Mouse (Mus musculus) thymus, adult 2 months (tissue): ENCODE results near the gene Zfp513. TPM values are rescaled to one million over a fixed set of nuclear protein-coding genes. Genes with fewer than 3 reads are reported as not detected.
"Not testable (repeated sequence)": the region's sequence is repeated elsewhere in the genome, so short reads cannot be mapped to it uniquely, and the experiment has no call there.

ENCODE experiments used
- DNase-seq: peaks from one replicate; pipeline ENCODE4 v3.0.0; 2021
- H3K27ac ChIP-seq: fragments of 200-500 bp; 2 replicates; pipeline ENCODE4 v1.5.1; 2012; ENCODE audit warnings: low read length, control low read depth; ENCODE audit not compliant: control insufficient read depth, insufficient read depth
- H3K27me3 ChIP-seq: fragments of 200-500 bp; 2 replicates; pipeline ENCODE4 v1.6.1; 2012; ENCODE audit warnings: mild to moderate bottlenecking, low read length, moderate library complexity, mixed read lengths; ENCODE audit not compliant: control insufficient read depth, insufficient read depth
- H3K36me3 ChIP-seq: fragments of 200-500 bp; 2 replicates; pipeline ENCODE4 v1.6.1; 2012; ENCODE audit warnings: mild to moderate bottlenecking, low read length, moderate library complexity; ENCODE audit not compliant: control insufficient read depth, insufficient read depth
- H3K4me1 ChIP-seq: fragments of 200-500 bp; replicated peaks from 2 replicates; pipeline ENCODE4 v1.6.1; 2012; ENCODE audit warnings: low read length; ENCODE audit not compliant: control insufficient read depth, insufficient read depth
- H3K4me3 ChIP-seq: fragments of 200-500 bp; 2 replicates; pipeline ENCODE4 v1.5.1; 2012; ENCODE audit warnings: mild to moderate bottlenecking, low read length, control low read depth, moderate library complexity; ENCODE audit not compliant: control insufficient read depth, insufficient read depth
- CTCF ChIP-seq: fragments of 200-500 bp; IDR thresholded peaks from 2 replicates; pipeline ENCODE4 v1.5.1; 2012; ENCODE audit warnings: mild to moderate bottlenecking, control low read depth, low read length, moderate library complexity, borderline replicate concordance; ENCODE audit not compliant: control insufficient read depth, poor library complexity, insufficient read depth; ENCODE audit errors: extremely low read depth
- POLR2A ChIP-seq: fragments of 200-500 bp; IDR thresholded peaks from 2 replicates; pipeline ENCODE4 v1.6.1; 2012; ENCODE audit warnings: mild to moderate bottlenecking, low read length, control low read depth, moderate library complexity; ENCODE audit not compliant: control insufficient read depth, poor library complexity, insufficient read depth; ENCODE audit errors: extremely low read depth
- WGBS: fragments of 180-500 bp; shearing (Covaris S2); methylation state at CpG from one replicate; pipeline ENCODE4 v1.1.7; 2018; 5-methylcytosine and 5-hydroxymethylcytosine counted together
- polyA plus RNA-seq: library from polyadenylated mRNA; depleted of rRNA; stranded (reverse); fragments of >200 nt; gene quantifications from 2 replicates; pipeline ENCODE4 v1.2.3, GENCODE M21; 2012

Gene Zfp513
- polyA plus RNA-seq, 1 experiment = 88.5 TPM

GRCm38 (mm10) chr5:31219474-31219873 is 17.4 kb upstream of the Zfp513 start:
- no peak overlapping the region for H3K27ac ChIP-seq
- peaks cover 9% of the 10 kb centered on the region for H3K4me1 ChIP-seq
- H3K36me3 ChIP-seq = no peaks in the 10 kb centered on the region
- H3K4me3 ChIP-seq = peak overlapping the region; percentile 81
- TF ChIP-seq CTCF = no peak
- TF ChIP-seq POLR2A = no peak
- WGBS = 2% methylated on average over 11 of the region's 11 CpGs
- H3K27me3 ChIP-seq = no peaks in the 10 kb centered on the region
- DNase-seq = no peak

GRCm38 (mm10) chr5:31219070-31219469 is 17.0 kb upstream of the Zfp513 start:
- H3K27me3 ChIP-seq = no peaks in the 10 kb centered on the region
- no peak overlapping the region for H3K27ac ChIP-seq
- TF ChIP-seq POLR2A = no peak
- no peak for TF ChIP-seq CTCF
- 1% methylated on average over 2 of the region's 2 CpGs for WGBS
- H3K4me1 ChIP-seq = peaks cover 9% of the 10 kb centered on the region
- no peak overlapping the region for H3K4me3 ChIP-seq
- H3K36me3 ChIP-seq = no peaks in the 10 kb centered on the region
- DNase-seq = no peak

- DNase-seq = no peak
- Histone ChIP-seq H3K4me3 (no peak overlapping the region), H3K27me3 (no peaks in the 10 kb centered on the region), H3K36me3 (no peaks in the 10 kb centered on the region), H3K27ac (no peak overlapping the region), H3K4me1 (peaks cover 9% of the 10 kb centered on the region)
- WGBS = 33% methylated on average over 7 of the region's 7 CpGs
- no peak for TF ChIP-seq CTCF
- no peak for TF ChIP-seq POLR2A
These were observed 16.2 kb upstream of the Zfp513 start for GRCm38 (mm10) chr5:31218294-31218693.

DNA sequence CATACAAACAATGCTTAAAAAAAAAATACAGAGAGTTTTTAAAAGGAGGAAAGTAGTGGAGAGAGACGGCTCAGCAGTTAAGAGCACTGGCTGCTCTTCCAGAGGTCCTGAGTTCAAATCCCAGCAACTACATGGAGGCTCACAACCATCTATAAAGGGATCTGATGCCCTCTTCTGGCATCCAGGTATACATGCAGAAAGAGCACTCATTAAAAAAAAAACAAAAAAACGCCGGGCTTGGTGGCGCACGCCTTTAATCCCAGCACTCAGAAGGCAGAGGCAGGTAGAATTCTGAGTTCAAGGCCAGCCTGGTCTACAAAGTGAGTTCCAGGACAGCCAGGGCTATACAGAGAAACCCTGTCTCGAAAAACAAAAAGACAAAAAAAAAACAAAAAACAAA is 14.5 kb upstream of the Zfp513 start:
- not testable (repeated sequence) for H3K27ac ChIP-seq, DNase-seq, H3K4me3 ChIP-seq, H3K27me3 ChIP-seq, H3K36me3 ChIP-seq, H3K4me1 ChIP-seq
- WGBS = 88% methylated on average over 6 of the region's 6 CpGs

DNA sequence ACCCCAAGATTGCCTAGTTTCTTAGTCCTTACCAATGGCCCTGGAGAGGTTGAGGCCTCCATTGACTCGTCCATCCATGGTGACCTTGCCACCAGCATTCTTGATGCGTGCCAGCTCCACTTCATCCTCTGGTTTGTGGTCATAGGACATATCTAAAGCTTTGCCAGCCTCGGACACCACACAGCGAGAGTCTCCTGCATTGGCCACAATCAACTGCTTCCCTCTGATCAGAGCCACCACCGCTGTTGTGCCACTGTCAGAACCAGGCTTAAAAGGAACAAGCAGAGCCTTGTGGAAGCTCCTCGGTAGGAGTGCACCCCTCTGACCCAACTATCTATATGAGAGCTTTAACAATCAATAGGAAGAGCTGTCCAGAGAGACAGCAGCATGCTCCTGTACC is 2.3 kb upstream of the Zfp513 start:
- DNase-seq = no peak
- no peaks in the 10 kb centered on the region for H3K27me3 ChIP-seq
- H3K4me3 ChIP-seq = no peak overlapping the region
- TF ChIP-seq POLR2A (no peak), CTCF (no peak)
- WGBS = 96% methylated on average over 6 of the region's 6 CpGs
- H3K27ac ChIP-seq = no peak overlapping the region
- H3K36me3 ChIP-seq = peaks cover 50% of the 10 kb centered on the region
- peaks cover 13% of the 10 kb centered on the region for H3K4me1 ChIP-seq

GRCm38 (mm10) chr5:31203866-31204265 is 1.8 kb upstream of the Zfp513 start:
- TF ChIP-seq POLR2A (no peak), CTCF (no peak)
- H3K27ac ChIP-seq = no peak overlapping the region
- DNase-seq = no peak
- no peaks in the 10 kb centered on the region for H3K27me3 ChIP-seq
- no peak overlapping the region for H3K4me3 ChIP-seq
- peaks cover 56% of the 10 kb centered on the region for H3K36me3 ChIP-seq
- WGBS = 96% methylated on average over 2 of the region's 2 CpGs
- peaks cover 13% of the 10 kb centered on the region for H3K4me1 ChIP-seq

DNA sequence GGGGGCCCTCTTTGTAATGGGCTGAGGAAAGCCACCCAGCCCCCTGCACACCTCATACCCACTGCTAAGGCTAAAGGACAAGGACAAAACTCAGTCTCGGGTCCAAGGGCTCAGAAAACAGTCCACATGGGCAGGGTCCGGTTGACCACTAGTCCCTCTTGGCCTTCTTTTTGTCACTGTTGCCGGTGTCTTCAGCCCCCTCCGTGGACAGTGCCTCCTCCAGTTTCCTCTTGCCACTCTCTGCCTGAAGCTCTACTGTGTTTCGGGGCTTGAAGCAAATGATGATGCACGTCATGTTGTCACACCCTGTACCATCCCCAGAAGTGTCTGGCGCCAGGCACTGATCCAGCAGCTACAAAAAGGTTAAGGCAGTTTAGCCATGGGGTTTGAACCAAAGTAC is 830 bp upstream of the Zfp513 start:
- H3K27ac ChIP-seq = no peak overlapping the region
- DNase-seq = no peak
- TF ChIP-seq POLR2A = no peak
- no peak for TF ChIP-seq CTCF
- 96% methylated on average over 7 of the region's 7 CpGs for WGBS
- H3K36me3 ChIP-seq = peaks cover 64% of the 10 kb centered on the region
- H3K4me1 ChIP-seq = peaks cover 13% of the 10 kb centered on the region
- no peaks in the 10 kb centered on the region for H3K27me3 ChIP-seq
- no peak overlapping the region for H3K4me3 ChIP-seq

- WGBS = 6% methylated on average over 13 of the region's 13 CpGs
- H3K4me3 ChIP-seq = peak overlapping the region; percentile 63
- peak overlapping the region; percentile 1; the same call in 1 of the 2 replicates for H3K27ac ChIP-seq
- peaks cover 68% of the 10 kb centered on the region for H3K36me3 ChIP-seq
- peaks cover 13% of the 10 kb centered on the region for H3K4me1 ChIP-seq
- no peaks in the 10 kb centered on the region for H3K27me3 ChIP-seq
- TF ChIP-seq CTCF = no peak
- no peak for TF ChIP-seq POLR2A
- DNase-seq = no peak
These were observed 911 bp downstream of the Zfp513 start for GRCm38 (mm10) chr5:31201042-31201741.
